Mouse (Mus musculus) midbrain, embryonic 15.5 days (tissue): ENCODE results near the gene Chst7. TPM values are rescaled to one million over a fixed set of nuclear protein-coding genes. Genes with fewer than 3 reads are reported as not detected.

ENCODE experiments used
- ATAC-seq: fragments of 200-750 bp; cut with Nextera tagmentation; replicated peaks from 2 replicates; pipeline ENCODE4 v1.8.0; 2017; ENCODE audit warnings: moderate TSS enrichment
- H3K27ac ChIP-seq: fragments of 300-500 bp; sonication (generic); 2 replicates; pipeline ENCODE4 v1.5.1; 2015; ENCODE audit warnings: mild to moderate bottlenecking, inconsistent platforms
- H3K27me3 ChIP-seq: fragments of 300-500 bp; sonication (generic); replicated peaks from 2 replicates; pipeline ENCODE4 v1.6.1; 2015; ENCODE audit warnings: inconsistent platforms
- H3K36me3 ChIP-seq: fragments of 300-500 bp; sonication (generic); replicated peaks from 2 replicates; pipeline ENCODE4 v1.6.1; 2015; ENCODE audit warnings: inconsistent platforms
- H3K4me1 ChIP-seq: fragments of 300-500 bp; sonication (generic); 2 replicates; pipeline ENCODE4 v1.6.1; 2015; ENCODE audit warnings: inconsistent platforms
- H3K4me2 ChIP-seq: fragments of 300-500 bp; sonication (generic); 2 replicates; pipeline ENCODE4 v1.6.1; 2015; ENCODE audit warnings: inconsistent platforms, mild to moderate bottlenecking, moderate library complexity
- H3K4me3 ChIP-seq: fragments of 300-500 bp; sonication (generic); 2 replicates; pipeline ENCODE4 v1.5.1; 2015; ENCODE audit warnings: mild to moderate bottlenecking, inconsistent platforms
- H3K9ac ChIP-seq: fragments of 300-500 bp; sonication (generic); 2 replicates; pipeline ENCODE4 v1.6.1; 2015; ENCODE audit warnings: mild to moderate bottlenecking, inconsistent platforms
- H3K9me3 ChIP-seq: fragments of 300-500 bp; sonication (generic); 2 replicates; pipeline ENCODE4 v1.6.1; 2016; ENCODE audit warnings: inconsistent platforms
- WGBS: fragments of 180-500 bp; shearing (Covaris S2); methylation state at CpG from one replicate; pipeline ENCODE4 v1.1.7; 2015; ENCODE audit warnings: mixed read lengths; 5-methylcytosine and 5-hydroxymethylcytosine counted together
- polyA plus RNA-seq: library from polyadenylated mRNA; unstranded; fragments of >200 nt; fragmentation: Nextera tagmentation; extraction: Ambion mirVana; gene quantifications from 2 replicates; pipeline ENCODE4 v1.2.1, GENCODE M21; 2015

The Chst7 gene
- polyA plus RNA-seq, result 5.4 and 6.4 TPM in 2 replicates

DNA sequence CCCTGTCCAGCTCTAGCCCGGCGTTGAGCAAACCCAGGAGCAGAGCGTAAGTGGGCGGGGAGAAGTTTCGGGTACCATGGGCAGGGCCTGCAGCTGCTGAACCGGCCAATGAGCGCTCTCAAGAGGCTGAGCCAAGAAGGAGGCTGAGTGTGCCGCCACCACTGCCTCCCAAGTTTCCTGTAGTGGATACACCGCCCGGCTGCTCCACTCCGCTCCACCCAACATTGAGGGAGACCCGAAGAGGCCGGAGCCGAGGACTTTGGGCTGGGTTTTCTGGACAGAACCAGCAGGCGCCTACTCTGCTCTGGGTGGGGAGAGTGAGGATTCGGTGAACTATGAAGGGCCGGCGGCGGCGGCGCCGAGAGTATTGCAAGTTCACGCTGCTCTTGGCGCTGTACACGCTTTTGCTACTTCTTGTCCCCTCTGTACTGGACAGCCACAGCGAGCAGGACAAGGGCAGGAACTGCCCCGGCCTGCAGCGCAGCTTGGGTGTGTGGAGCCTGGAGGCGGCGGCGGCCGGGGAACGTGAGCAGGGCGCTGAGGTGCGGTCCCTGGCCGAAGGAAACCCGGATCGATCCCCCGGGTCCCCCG is at the start of gene Chst7:
Gene Chst7, plus strand, starts transcription at position 180 of the 591 bp plus-strand sequence.
- Histone ChIP-seq H3K4me2 (peak within 1 kb of the TSS; percentile 74), H3K9ac (peak within 1 kb of the TSS; percentile 25), H3K27ac (no peak within 1 kb of the TSS), H3K4me3 (peak within 1 kb of the TSS; percentile 46), H3K4me1 (peaks cover 5% of the 10 kb centered on the region; the same call in 1 of the 2 replicates), H3K36me3 (no peaks in the 10 kb centered on the region), H3K9me3 (no peaks in the 10 kb centered on the region), H3K27me3 (no peaks in the 10 kb centered on the region)
- WGBS, result 19% methylated on average over 40 of the region's 40 CpGs
- peak; percentile 84 for ATAC-seq

DNA sequence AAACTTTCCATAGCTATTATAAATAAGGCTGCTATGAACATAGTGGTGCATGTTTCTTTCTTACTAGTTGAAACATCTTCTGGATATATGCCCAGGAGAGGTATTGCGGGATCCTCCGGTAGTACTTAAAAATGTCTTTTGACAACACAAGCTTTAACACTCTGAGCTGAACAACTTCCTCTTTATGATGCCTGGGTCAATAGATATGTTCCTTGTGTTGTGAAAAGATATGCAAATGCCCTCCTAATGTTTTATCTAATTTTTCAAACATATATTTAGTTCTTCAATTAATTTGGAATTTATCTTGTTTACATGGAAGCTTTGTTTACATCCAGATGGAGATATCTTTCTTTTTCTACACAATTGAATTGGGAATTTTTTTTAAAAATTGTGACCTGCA is 47.1 kb upstream of the Chst7 start:
- no peak overlapping the region for H3K9ac ChIP-seq
- no peak overlapping the region for H3K27ac ChIP-seq
- H3K4me1 ChIP-seq, result no peaks in the 10 kb centered on the region
- no peak overlapping the region for H3K4me3 ChIP-seq
- ATAC-seq, result no peak
- H3K9me3 ChIP-seq, result no peaks in the 10 kb centered on the region
- no peaks in the 10 kb centered on the region for H3K36me3 ChIP-seq
- H3K27me3 ChIP-seq, result no peaks in the 10 kb centered on the region
- H3K4me2 ChIP-seq, result no peak overlapping the region
- 97% methylated on average over 2 of the region's 2 CpGs for WGBS

DNA sequence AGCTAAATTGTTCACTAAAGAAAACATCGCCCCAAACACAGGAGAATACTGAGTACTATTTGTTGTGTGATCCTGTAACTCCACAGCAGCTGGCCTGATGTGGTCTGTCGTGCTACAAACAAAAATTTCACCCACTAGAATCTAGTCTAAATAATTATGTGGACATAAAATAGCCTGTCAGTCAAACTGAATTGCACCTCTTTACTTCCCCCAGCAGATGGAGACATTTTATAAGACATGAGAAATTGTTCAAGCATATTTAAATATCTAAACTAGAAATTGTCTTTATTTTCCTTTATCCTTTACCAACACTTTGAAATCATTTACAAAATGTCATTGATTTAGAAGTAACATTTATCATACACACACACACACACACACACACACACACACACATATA is 38.4 kb upstream of the Chst7 start:
- Histone ChIP-seq H3K36me3 (no peaks in the 10 kb centered on the region), H3K4me3 (no peak overlapping the region), H3K4me1 (no peaks in the 10 kb centered on the region), H3K4me2 (no peak overlapping the region), H3K27ac (no peak overlapping the region), H3K27me3 (no peaks in the 10 kb centered on the region), H3K9me3 (no peaks in the 10 kb centered on the region), H3K9ac (no peak overlapping the region)
- ATAC-seq, result no peak
- WGBS, result 44% methylated on average over 2 of the region's 2 CpGs

DNA sequence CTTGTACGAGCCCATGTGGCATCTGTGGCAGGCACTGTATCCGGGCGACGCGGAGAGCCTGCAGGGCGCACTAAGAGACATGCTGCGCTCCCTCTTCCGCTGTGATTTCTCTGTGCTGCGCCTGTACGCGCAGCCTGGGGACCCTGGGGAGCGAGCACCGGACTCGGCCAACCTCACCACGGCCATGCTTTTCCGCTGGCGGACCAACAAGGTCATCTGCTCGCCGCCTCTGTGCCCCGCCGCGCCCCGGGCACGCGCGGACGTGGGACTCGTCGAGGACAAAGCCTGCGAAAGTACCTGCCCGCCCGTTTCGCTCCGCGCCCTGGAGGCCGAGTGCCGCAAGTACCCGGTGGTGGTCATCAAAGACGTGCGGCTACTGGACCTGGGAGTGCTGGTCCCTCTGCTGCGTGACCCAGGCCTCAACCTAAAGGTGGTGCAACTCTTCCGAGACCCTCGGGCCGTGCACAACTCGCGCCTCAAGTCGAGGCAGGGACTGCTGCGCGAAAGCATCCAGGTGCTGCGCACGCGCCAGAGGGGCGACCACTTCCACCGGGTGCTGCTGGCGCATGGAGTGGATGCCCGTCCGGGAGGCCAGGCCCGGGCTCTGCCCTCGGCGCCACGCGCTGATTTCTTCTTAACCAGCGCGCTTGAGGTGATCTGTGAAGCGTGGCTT is 872 bp downstream of the Chst7 start:
- Histone ChIP-seq H3K4me1 (peaks cover 5% of the 10 kb centered on the region; the same call in 1 of the 2 replicates), H3K27ac (no peak overlapping the region), H3K4me3 (peak overlapping the region; percentile 46), H3K4me2 (peak overlapping the region; percentile 74), H3K27me3 (no peaks in the 10 kb centered on the region), H3K36me3 (no peaks in the 10 kb centered on the region), H3K9me3 (no peaks in the 10 kb centered on the region), H3K9ac (peak overlapping the region; percentile 25)
- peak; percentile 85 for ATAC-seq
- 25% methylated on average over 65 of the region's 65 CpGs for WGBS

DNA sequence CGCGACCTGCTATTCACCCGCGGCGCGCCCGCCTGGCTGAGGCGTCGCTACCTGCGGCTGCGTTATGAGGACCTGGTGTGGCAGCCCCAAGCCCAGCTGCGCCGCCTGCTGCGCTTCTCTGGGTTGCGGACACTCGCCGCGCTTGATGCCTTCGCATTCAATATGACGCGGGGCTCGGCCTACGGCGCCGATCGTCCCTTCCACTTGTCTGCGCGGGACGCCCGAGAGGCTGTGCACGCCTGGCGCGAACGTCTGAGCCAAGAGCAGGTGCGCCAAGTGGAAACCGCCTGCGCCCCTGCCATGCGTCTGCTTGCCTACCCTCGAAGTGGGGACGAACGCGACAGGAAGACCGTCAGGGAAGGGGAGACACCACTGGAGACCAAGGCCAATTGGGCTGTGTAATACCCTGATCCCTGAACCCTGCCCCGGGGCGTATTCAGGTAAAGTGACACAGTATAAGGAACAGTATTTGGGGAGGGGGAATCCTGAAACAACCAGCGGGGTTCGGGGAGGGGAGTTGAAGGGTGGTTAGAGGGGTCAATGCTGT is 1.5 kb downstream of the Chst7 start:
- Histone ChIP-seq H3K4me2 (peak overlapping the region; percentile 74), H3K4me3 (peak overlapping the region; percentile 46), H3K4me1 (peaks cover 5% of the 10 kb centered on the region; the same call in 1 of the 2 replicates), H3K9ac (peak overlapping the region; percentile 25; the same call in 1 of the 2 replicates), H3K27me3 (no peaks in the 10 kb centered on the region), H3K9me3 (no peaks in the 10 kb centered on the region), H3K36me3 (no peaks in the 10 kb centered on the region), H3K27ac (no peak overlapping the region)
- WGBS, result 27% methylated on average over 43 of the region's 47 CpGs
- ATAC-seq, result peak; percentile 66

DNA sequence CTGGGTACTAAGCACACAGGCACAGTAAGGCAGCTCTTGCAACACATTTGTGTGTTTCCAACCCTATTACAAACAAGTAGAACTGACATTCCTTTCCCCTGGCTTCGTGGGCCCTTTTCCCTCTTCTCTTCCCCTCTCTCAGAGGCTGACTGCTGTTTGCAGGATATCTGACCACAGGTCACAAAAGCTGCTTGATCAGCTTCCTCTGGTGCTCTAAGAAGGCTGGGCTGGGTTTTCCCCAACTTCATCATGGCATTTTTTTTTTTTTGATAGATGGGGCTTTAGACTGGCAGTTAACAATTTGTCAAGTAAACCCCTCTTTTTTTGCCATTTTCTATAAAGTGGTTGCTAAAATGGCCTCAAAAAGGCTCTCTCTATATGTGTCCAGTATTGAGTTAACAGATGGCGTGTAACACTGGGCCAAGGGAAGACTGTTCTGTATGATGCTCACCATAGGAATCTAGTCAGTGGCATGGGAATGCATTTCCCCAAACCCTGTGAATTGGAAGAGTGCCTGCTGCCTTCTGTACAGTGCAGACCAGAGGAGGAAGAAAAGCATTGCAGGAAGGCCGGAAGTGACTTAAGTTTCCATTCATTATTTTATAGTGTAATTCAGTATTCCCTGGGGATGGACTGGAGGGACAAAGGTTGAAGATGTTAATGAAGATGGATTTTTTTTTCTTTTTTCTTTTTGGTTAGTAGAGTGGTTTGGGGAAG is 2.6 kb downstream of the Chst7 start:
- H3K36me3 ChIP-seq, result no peaks in the 10 kb centered on the region
- H3K4me2 ChIP-seq, result no peak overlapping the region
- no peaks in the 10 kb centered on the region for H3K9me3 ChIP-seq
- H3K27me3 ChIP-seq, result no peaks in the 10 kb centered on the region
- no peak overlapping the region for H3K9ac ChIP-seq
- H3K27ac ChIP-seq, result no peak overlapping the region
- H3K4me1 ChIP-seq, result peaks cover 5% of the 10 kb centered on the region; the same call in 1 of the 2 replicates
- ATAC-seq, result no peak
- 58% methylated on average over 3 of the region's 3 CpGs for WGBS
- H3K4me3 ChIP-seq, result no peak overlapping the region

DNA sequence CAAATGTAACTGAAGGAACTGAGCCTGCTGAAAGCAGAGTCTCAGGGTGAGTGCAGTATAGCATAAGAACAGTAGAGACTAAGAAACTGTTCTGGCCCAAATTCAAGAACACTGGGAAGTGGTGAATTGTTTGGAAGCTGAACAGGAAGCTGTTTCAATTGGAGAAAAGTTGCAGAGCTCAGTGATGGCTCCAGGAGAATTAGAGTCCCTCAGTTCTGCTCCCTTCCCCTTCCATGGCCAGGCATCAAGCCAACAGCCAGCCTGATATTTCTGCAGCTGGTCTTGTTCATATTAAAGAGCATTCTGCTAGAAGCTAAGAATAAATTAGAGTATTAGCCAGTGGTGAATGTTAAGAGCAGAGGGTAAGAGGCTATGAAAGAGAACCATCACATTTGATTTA is 7.3 kb downstream of the Chst7 start:
- H3K9ac ChIP-seq, result no peak overlapping the region
- H3K4me1 ChIP-seq, result no peaks in the 10 kb centered on the region
- no peak overlapping the region for H3K4me3 ChIP-seq
- no peak overlapping the region for H3K4me2 ChIP-seq
- H3K9me3 ChIP-seq, result no peaks in the 10 kb centered on the region
- no peak overlapping the region for H3K27ac ChIP-seq
- no peak for ATAC-seq
- H3K27me3 ChIP-seq, result no peaks in the 10 kb centered on the region
- H3K36me3 ChIP-seq, result no peaks in the 10 kb centered on the region

DNA sequence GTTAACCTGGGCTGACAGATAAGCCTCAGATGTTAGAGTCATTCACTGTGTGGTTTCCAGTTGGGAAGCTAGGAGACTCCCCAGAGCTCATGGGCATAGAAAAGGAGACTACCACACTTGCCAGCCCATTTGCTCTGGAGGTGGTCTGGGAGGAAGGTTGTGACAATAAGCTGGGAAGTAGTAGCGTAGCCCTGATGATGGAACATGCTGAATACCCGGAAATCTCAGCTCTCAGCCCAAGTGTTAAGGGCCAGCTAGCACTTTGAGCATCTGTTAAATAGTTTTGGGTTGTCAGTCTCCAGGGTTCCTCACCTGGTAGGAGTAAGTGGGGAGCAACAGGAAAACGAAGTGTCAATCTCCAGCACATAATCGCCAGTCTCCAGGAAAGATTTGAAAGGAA is 10.8 kb downstream of the Chst7 start:
- H3K4me1 ChIP-seq, result no peaks in the 10 kb centered on the region
- H3K27ac ChIP-seq, result no peak overlapping the region
- no peak overlapping the region for H3K4me3 ChIP-seq
- H3K4me2 ChIP-seq, result no peak overlapping the region
- no peaks in the 10 kb centered on the region for H3K36me3 ChIP-seq
- H3K27me3 ChIP-seq, result no peaks in the 10 kb centered on the region
- no peak for ATAC-seq
- 57% methylated on average over 4 of the region's 4 CpGs for WGBS
- no peaks in the 10 kb centered on the region for H3K9me3 ChIP-seq
- H3K9ac ChIP-seq, result no peak overlapping the region

DNA sequence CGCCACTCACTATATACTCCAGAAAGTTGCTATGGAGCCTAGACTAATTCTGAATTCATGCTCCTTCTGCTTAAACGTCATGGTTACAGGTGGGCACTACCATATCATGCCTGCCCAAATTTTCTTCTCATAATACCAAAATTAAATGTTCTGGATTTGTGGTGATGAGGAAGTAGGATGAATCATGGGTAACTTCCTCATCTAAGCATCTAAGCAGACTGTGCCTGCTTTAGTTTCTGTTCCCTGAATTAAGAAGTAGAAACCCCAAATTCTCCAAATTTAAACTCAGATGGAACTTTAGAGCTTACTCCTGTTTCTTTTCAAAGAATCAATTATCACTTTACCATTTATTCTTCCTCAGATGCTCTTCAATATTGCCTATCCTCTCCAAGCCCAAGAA is 58.4 kb downstream of the Chst7 start:
- 74% methylated on average over 2 of the region's 2 CpGs for WGBS
- no peaks in the 10 kb centered on the region for H3K4me1 ChIP-seq
- H3K4me3 ChIP-seq, result no peak overlapping the region
- no peaks in the 10 kb centered on the region for H3K27me3 ChIP-seq
- H3K27ac ChIP-seq, result no peak overlapping the region
- H3K9me3 ChIP-seq, result no peaks in the 10 kb centered on the region
- H3K4me2 ChIP-seq, result no peak overlapping the region
- H3K9ac ChIP-seq, result no peak overlapping the region
- ATAC-seq, result no peak
- H3K36me3 ChIP-seq, result no peaks in the 10 kb centered on the region

DNA sequence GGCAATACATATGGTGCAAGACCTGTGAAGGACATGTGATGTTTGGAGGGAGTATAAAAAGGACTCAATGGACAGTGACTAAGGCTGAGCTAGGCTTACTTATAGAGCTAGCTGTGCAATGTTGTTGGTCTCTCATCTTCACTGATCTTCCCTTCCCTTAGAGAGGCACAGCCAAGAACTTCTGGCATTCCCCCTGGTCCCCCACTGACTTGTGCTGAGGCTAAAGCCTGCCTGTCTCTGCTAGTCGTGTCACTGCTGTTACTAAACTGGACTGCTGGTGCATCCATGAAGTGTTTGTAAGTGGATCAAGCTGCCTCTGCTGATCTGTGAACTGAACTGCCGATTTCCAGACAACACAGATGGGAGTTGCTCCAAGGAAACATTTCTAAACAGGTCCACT is 66.1 kb downstream of the Chst7 start:
- no peak overlapping the region for H3K4me3 ChIP-seq
- H3K27me3 ChIP-seq, result no peaks in the 10 kb centered on the region
- no peaks in the 10 kb centered on the region for H3K36me3 ChIP-seq
- H3K27ac ChIP-seq, result no peak overlapping the region
- H3K4me2 ChIP-seq, result no peak overlapping the region
- no peaks in the 10 kb centered on the region for H3K9me3 ChIP-seq
- H3K9ac ChIP-seq, result no peak overlapping the region
- H3K4me1 ChIP-seq, result no peaks in the 10 kb centered on the region
- no peak for ATAC-seq
- 77% methylated on average over 2 of the region's 2 CpGs for WGBS

DNA sequence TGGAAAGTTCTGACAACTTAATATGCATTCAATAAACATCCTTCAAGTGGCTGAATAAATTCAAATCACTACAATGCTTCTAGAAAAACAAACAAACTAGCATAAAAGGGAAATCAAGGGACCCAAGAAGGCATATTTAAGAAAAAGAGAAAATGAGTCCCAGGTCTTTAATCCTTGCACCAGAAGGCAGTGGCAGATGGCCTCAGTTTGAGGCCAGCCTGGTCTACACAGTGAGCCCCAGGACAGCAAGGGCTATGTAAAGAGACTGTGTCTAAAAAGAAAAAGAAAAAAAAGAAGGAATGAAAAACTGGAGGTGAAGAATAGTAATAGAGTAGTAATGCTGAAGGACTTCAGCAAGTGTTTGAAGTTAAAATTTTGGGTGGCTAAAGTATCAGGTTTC is 69.6 kb downstream of the Chst7 start:
- Histone ChIP-seq H3K4me3 (no peak overlapping the region), H3K9me3 (no peaks in the 10 kb centered on the region), H3K36me3 (no peaks in the 10 kb centered on the region), H3K27me3 (no peaks in the 10 kb centered on the region), H3K4me1 (no peaks in the 10 kb centered on the region), H3K27ac (no peak overlapping the region), H3K4me2 (no peak overlapping the region), H3K9ac (no peak overlapping the region)
- ATAC-seq, result no peak

DNA sequence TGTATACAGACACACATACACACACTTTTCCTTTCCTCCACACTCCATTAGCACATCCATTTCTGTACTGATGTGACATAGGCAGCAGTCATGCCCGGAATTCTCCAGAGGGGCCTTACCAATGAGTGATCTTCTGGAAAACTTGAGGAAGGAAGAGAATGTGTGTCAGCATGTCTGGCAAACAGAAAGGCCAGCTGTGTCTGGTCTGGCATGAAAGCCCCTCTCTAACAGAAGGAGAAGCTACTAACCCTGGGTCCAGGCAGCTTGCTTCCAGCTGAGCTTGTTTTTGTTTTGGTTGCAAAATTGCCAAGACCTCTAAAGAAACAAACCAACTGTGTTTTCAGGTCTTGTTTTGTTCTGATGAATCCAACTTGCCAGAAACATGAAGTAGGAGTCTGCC is 70.1 kb downstream of the Chst7 start:
- Histone ChIP-seq H3K9ac (no peak overlapping the region), H3K27ac (no peak overlapping the region), H3K4me2 (no peak overlapping the region), H3K9me3 (no peaks in the 10 kb centered on the region), H3K4me1 (no peaks in the 10 kb centered on the region), H3K36me3 (no peaks in the 10 kb centered on the region), H3K27me3 (no peaks in the 10 kb centered on the region), H3K4me3 (no peak overlapping the region)
- ATAC-seq, result no peak
- 74% methylated on average over 1 of the region's 1 CpGs for WGBS
